Mouse (Mus musculus) testis, adult 2 months (tissue): ENCODE measurements around the gene Ccdc82. TPM values are rescaled to one million over a fixed set of nuclear protein-coding genes. Genes with fewer than 3 reads are reported as not detected.

Experiments used
- H3K27ac ChIP-seq: fragments of 200-500 bp; 2 replicates; pipeline ENCODE4 v1.5.1; 2012; ENCODE audit warnings: low read depth, low read length; ENCODE audit not compliant: control insufficient read depth, insufficient read depth
- H3K27me3 ChIP-seq: fragments of 200-500 bp; 2 replicates; pipeline ENCODE4 v1.6.1; 2012; ENCODE audit warnings: mild to moderate bottlenecking, low read length, moderate library complexity; ENCODE audit not compliant: control insufficient read depth, insufficient read depth
- H3K36me3 ChIP-seq: fragments of 200-500 bp; 2 replicates; pipeline ENCODE4 v1.6.1; 2012; ENCODE audit warnings: mild to moderate bottlenecking, low read length; ENCODE audit not compliant: control insufficient read depth, insufficient read depth
- H3K4me1 ChIP-seq: fragments of 200-500 bp; 2 replicates; pipeline ENCODE4 v1.6.1; 2012; ENCODE audit warnings: low read length; ENCODE audit not compliant: control insufficient read depth, insufficient read depth
- H3K4me3 ChIP-seq: fragments of 200-500 bp; 2 replicates; pipeline ENCODE4 v1.5.1; 2012; ENCODE audit warnings: low read depth, mild to moderate bottlenecking, low read length, moderate library complexity, mixed read lengths; ENCODE audit not compliant: control insufficient read depth
- CTCF ChIP-seq: fragments of 200-500 bp; IDR thresholded peaks from 2 replicates; pipeline ENCODE4 v1.5.1; 2012; ENCODE audit warnings: low read depth, mild to moderate bottlenecking, inconsistent platforms, low read length, moderate library complexity; ENCODE audit not compliant: control insufficient read depth, insufficient read depth, insufficient replicate concordance
- POLR2A ChIP-seq: fragments of 200-500 bp; IDR thresholded peaks from 2 replicates; pipeline ENCODE4 v1.6.1; 2012; ENCODE audit warnings: low read depth, mild to moderate bottlenecking, inconsistent platforms, low read length, moderate library complexity; ENCODE audit not compliant: control insufficient read depth
- polyA plus RNA-seq: library from polyadenylated mRNA; depleted of rRNA; stranded (reverse); fragments of >200 nt; gene quantifications from 2 replicates; pipeline ENCODE4 v1.2.3, GENCODE M21; 2012; rRNA removed

Gene Ccdc82
- polyA plus RNA-seq, 1 experiment: 5.2 TPM

GRCm38 (mm10) chr9:13319566-13319965, 72.8 kb downstream of the Ccdc82 start:
- Histone ChIP-seq H3K4me3 (no peak overlapping the region), H3K36me3 (no peaks in the 10 kb centered on the region), H3K27ac (no peak overlapping the region), H3K27me3 (no peaks in the 10 kb centered on the region), H3K4me1 (no peaks in the 10 kb centered on the region)
- TF ChIP-seq POLR2A: no peak
- no peak for TF ChIP-seq CTCF

DNA sequence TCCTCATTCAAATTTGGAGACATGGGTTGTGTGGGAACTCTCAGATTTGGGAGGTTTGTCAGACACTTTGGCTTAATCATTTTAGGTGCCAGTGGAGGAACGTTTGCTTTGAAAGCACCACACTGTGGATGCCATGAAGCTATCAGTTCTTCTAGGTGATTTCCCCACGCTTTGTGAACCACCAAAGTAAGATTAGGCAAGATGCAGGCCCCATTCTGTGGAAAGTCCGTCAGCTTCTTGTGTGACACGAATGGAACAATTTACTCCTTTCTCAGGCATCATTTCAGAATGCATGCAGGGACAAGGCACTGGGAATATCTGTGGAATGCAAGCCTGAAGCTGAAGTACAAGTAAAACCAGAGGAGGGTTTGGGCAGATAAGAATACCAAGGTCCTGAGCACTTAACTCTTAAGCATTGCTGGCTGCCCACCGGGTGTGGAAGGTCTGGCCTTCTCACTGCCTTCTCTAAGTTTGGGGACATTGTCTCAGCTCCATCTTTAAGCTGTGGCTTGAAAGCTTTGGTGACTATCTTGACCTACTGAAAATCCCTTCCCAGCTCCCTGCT, 74.1 kb downstream of the Ccdc82 start:
- Histone ChIP-seq H3K27ac (no peak overlapping the region), H3K27me3 (no peaks in the 10 kb centered on the region), H3K4me1 (no peaks in the 10 kb centered on the region), H3K4me3 (no peak overlapping the region), H3K36me3 (no peaks in the 10 kb centered on the region)
- no peak for TF ChIP-seq POLR2A
- no peak for TF ChIP-seq CTCF

- Histone ChIP-seq H3K27ac (no peak overlapping the region), H3K27me3 (no peaks in the 10 kb centered on the region), H3K36me3 (no peaks in the 10 kb centered on the region), H3K4me1 (no peaks in the 10 kb centered on the region), H3K4me3 (no peak overlapping the region)
- TF ChIP-seq CTCF: no peak
- no peak for TF ChIP-seq POLR2A
Measured at GRCm38 (mm10) chr9:13323074-13323473, 76.3 kb downstream of the Ccdc82 start.

DNA sequence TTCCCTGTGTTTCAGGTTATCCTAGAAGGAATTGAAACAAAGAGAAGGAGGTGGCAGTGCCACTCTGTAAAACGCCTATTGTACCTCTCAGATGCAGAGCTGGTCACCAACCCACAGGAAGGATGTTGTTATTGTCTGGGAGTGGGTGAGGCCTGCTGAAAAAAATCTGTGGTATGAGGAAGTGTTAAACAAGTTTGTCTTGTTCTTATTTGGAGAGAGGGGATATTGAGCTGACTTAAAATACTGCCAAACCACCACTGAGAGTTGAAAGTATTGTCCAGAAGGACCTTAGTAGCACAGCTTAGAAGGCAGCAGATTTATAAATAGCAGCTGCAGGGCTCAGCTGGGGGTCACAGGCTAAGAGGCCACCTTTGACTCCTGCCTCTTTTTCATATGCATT, 76.9 kb downstream of the Ccdc82 start:
- H3K36me3 ChIP-seq: no peaks in the 10 kb centered on the region
- no peaks in the 10 kb centered on the region for H3K4me1 ChIP-seq
- no peak overlapping the region for H3K27ac ChIP-seq
- no peak overlapping the region for H3K4me3 ChIP-seq
- H3K27me3 ChIP-seq: no peaks in the 10 kb centered on the region
- TF ChIP-seq CTCF (no peak), POLR2A (no peak)

Other genes with a start within 250 kb of the Ccdc82 start
- 0.34 and 0.64 TPM in 2 replicates for gene Jrkl, start 1.1 kb upstream of the Ccdc82 start, polyA plus RNA-seq
- 0.56 and 0.71 TPM in 2 replicates for gene Maml2, start 51.0 kb downstream of the Ccdc82 start, polyA plus RNA-seq
- gene Gm17571, start 199.8 kb downstream of the Ccdc82 start, polyA plus RNA-seq: not detected in 2 replicates